Mouse (Mus musculus): ENCODE measurements around the gene Pkd1l3. TPM values are rescaled to one million over a fixed set of nuclear protein-coding genes. Genes with fewer than 3 reads are reported as not detected.

Gene Pkd1l3
- polyA plus RNA-seq, 1 experiment from 2014 or later = 0.21 TPM

DNA sequence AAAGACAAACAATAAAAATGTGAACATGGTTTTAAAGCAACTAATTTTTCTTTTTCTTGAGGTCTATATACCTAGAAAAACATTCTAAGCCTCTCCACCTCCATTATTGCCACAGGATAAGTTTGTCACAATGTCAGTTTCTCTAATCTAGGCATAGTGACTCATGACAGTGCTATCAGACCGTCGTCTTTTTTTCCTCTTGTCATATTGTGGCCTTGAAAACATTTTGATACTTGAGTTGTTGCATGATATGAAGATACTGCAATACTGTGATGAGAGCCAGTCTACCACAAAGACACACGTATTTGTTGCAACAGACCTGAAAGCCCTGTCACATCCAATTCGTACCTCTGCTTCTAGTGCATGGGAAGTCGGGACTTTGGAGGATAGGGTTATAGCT, 100.6 kb downstream of the Pkd1l3 start:
- H3K9me3 ChIP-seq = no peaks in the 10 kb centered on the region
- 96% methylated on average over 5 of the region's 5 CpGs for WGBS

More for the DNA sequence above, 100.6 kb downstream of the Pkd1l3 start:
- H3K27me3 ChIP-seq (ENCODE audit: poor library complexity, severe bottlenecking) = no peaks in the 10 kb centered on the region
- H3K4me3 ChIP-seq = no peak overlapping the region
- H3K4me1 ChIP-seq = no peaks in the 10 kb centered on the region
- H3K27ac ChIP-seq = no peak overlapping the region
- DNase-seq (ENCODE audit: extremely low spot score, low spot score) = no peak
- peaks cover 100% of the 10 kb centered on the region for H3K36me3 ChIP-seq (replicated peaks)

Other genes with a start within 250 kb of the Pkd1l3 start
- 0.09 TPM in 2 replicates for gene Pmfbp1, start 120.5 kb upstream of the Pkd1l3 start, polyA plus RNA-seq (2016; fragmentation: Nextera tagmentation; extraction: Ambion mirVana)
- gene Dhx38, start 48.7 kb upstream of the Pkd1l3 start, polyA plus RNA-seq (2016; fragmentation: Nextera tagmentation; extraction: Ambion mirVana) = 37.2 and 38.9 TPM in 2 replicates
- gene Txnl4b, start 48.6 kb upstream of the Pkd1l3 start, polyA plus RNA-seq (2016; fragmentation: Nextera tagmentation; extraction: Ambion mirVana) = 25.7 and 27.4 TPM in 2 replicates
- 0.93 and 1.0 TPM in 2 replicates for gene Hp, start 35.3 kb upstream of the Pkd1l3 start, polyA plus RNA-seq (2016; fragmentation: Nextera tagmentation; extraction: Ambion mirVana)
- gene Dhodh, start 5.8 kb upstream of the Pkd1l3 start, polyA plus RNA-seq (2016; fragmentation: Nextera tagmentation; extraction: Ambion mirVana) = 55.4 and 58.7 TPM in 2 replicates
- gene Ist1, start 78.7 kb downstream of the Pkd1l3 start, polyA plus RNA-seq (2016; fragmentation: Nextera tagmentation; extraction: Ambion mirVana) = 145 and 150 TPM in 2 replicates
- gene Zfp821, start 91.0 kb downstream of the Pkd1l3 start, polyA plus RNA-seq (2016; fragmentation: Nextera tagmentation; extraction: Ambion mirVana) = 33.4 and 36.8 TPM in 2 replicates
- gene Atxn1l, start 123.2 kb downstream of the Pkd1l3 start, polyA plus RNA-seq (2016; fragmentation: Nextera tagmentation; extraction: Ambion mirVana) = 8.6 and 8.7 TPM in 2 replicates
- gene Ap1g1, start 164.0 kb downstream of the Pkd1l3 start, polyA plus RNA-seq (2016; fragmentation: Nextera tagmentation; extraction: Ambion mirVana) = 49.4 and 49.8 TPM in 2 replicates